Comparison of ENCODE assay signal across 35 mouse cellular contexts in genomic region chr7:111977871-111978270, GRCm38 (mm10).
"Had no signal": no experiment of that assay in that cellular context is flagged by ENCODE, and none has a peak within 500 bp of the region (broad histone marks: within the 10 kb centered on the region; RNA-seq: fewer than 3 reads in every experiment).

No protein-coding gene starts in this region.

- DNase-seq: heart, postnatal 10 days; heart, postnatal 14 days; heart, postnatal 36 days; heart, postnatal 4 days; kidney, adult 11 months; kidney, adult 18-20 months; kidney, adult 2 months; kidney, adult 8-10 months; kidney, adult 9 months; kidney, postnatal 10 days; kidney, postnatal 14 days; kidney, postnatal 25 days; kidney, postnatal 36 days; kidney, postnatal 4 days; layer of hippocampus, postnatal 36 days had no signal

- H3K27me3 ChIP-seq: heart, embryonic 12.5 days; heart, embryonic 13.5 days; heart, embryonic 15.5 days; hindbrain, embryonic 12.5 days; hindbrain, embryonic 13.5 days; hindbrain, embryonic 15.5 days; intestine, embryonic 15.5 days; kidney, embryonic 15.5 days had no signal

- H3K27ac ChIP-seq: heart, embryonic 10.5 days; heart, embryonic 13.5 days; heart, embryonic 15.5 days; hindbrain, embryonic 10.5 days; hindbrain, embryonic 12.5 days; hindbrain, embryonic 13.5 days; hindbrain, embryonic 14.5 days; hindbrain, embryonic 15.5 days; hindbrain, postnatal 0 days; intestine, embryonic 15.5 days; kidney, embryonic 15.5 days; kidney, postnatal 0 days; layer of hippocampus, adult 2 months; left cerebral cortex, adult 2 months had no signal

- H3K4me3 ChIP-seq: heart, embryonic 10.5 days; heart, embryonic 12.5 days; heart, embryonic 13.5 days; heart, embryonic 15.5 days; hindbrain, embryonic 10.5 days; hindbrain, embryonic 12.5 days; hindbrain, embryonic 13.5 days; hindbrain, embryonic 15.5 days; intestine, embryonic 15.5 days; kidney, embryonic 15.5 days; layer of hippocampus, adult 2 months; left cerebral cortex, adult 2 months had no signal

- H3K36me3 ChIP-seq: heart, embryonic 10.5 days; heart, embryonic 12.5 days; heart, embryonic 13.5 days; heart, embryonic 15.5 days; hindbrain, embryonic 10.5 days; hindbrain, embryonic 12.5 days; hindbrain, embryonic 13.5 days; hindbrain, embryonic 15.5 days; intestine, embryonic 15.5 days; kidney, embryonic 15.5 days had no signal

- H3K4me2 ChIP-seq: heart, embryonic 11.5 days; heart, embryonic 12.5 days; heart, embryonic 13.5 days; heart, embryonic 15.5 days; hindbrain, embryonic 12.5 days; hindbrain, embryonic 13.5 days; hindbrain, embryonic 14.5 days; hindbrain, embryonic 15.5 days; intestine, embryonic 15.5 days; kidney, embryonic 15.5 days had no signal

- H3K4me1 ChIP-seq: hindbrain, embryonic 10.5 days; hindbrain, embryonic 12.5 days; hindbrain, embryonic 13.5 days; hindbrain, embryonic 15.5 days; intestine, embryonic 15.5 days; kidney, embryonic 15.5 days had no signal

- ATAC-seq: hindbrain, embryonic 16.5 days; hindbrain, postnatal 0 days; inflammation-experienced regulatory T-cells, adult 6 months; intestine, embryonic 15.5 days; intestine, embryonic 16.5 days; intestine, postnatal 0 days had no signal
